Mouse (Mus musculus): ENCODE data around the gene Pik3r5. TPM values are rescaled to one million over a fixed set of nuclear protein-coding genes. Genes with fewer than 3 reads are reported as not detected.

Pik3r5 gene
- total and polyA plus RNA-seq, 3 experiments, result 3.2 to 5.7 TPM; not detected in 1

DNA sequence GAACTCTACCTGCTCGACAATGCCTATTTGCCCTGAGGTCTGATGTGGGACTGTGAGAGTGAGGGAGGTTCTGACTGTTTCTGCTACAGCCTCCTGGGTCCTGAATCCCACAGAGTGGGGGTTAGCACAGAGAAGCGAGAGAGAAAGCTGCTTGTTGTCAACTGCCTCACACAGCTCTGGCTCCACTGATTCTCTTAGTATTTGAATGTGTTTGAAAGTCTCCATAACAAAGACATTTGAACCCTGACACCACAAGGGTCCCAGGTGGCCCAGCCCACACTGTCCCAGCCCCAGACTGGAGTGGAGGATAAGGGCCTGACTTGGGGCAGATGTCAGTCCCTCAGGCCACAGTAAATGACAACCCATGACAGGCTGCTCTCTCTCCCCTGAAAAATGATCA is 57.3 kb downstream of the Pik3r5 start:
- Histone ChIP-seq H3K9ac (ENCODE audit: control insufficient read depth, low read depth, low read length, poor library complexity, severe bottlenecking) (no peak overlapping the region), H3K4me3 (ENCODE audit: control insufficient read depth in 1 of 2, insufficient read depth in 1 of 2, low read depth in 2 of 2, low read length in 2 of 2) (no peak overlapping the region), H3K36me3 (ENCODE audit: control insufficient read depth in 1 of 2, insufficient read depth in 2 of 2, low read length in 2 of 2) (peaks cover 0 to 7% of the 10 kb centered on the region in 2 experiments; a peak in 2 of 4 replicates), H3K27ac (ENCODE audit: control insufficient read depth, low read depth, low read length) (no peak overlapping the region), H3K9me3 (replicated peaks; ENCODE audit: insufficient read depth, low read length) (no peaks in the 10 kb centered on the region), H3K79me2 (ENCODE audit: control insufficient read depth, insufficient read depth, low read length, poor library complexity) (no peaks in the 10 kb centered on the region), H3K27me3 (ENCODE audit: control insufficient read depth in 1 of 2, insufficient read depth in 2 of 2, low read length in 2 of 2) (no peaks in the 10 kb centered on the region), H3K4me1 (ENCODE audit: control insufficient read depth in 1 of 2, insufficient read depth in 2 of 2, low read length in 2 of 2) (peaks cover 5 to 14% of the 10 kb centered on the region in 2 experiments; a peak in 3 of 4 replicates)
- TF ChIP-seq SMC3 (IDR thresholded peaks at IDR 0.05; ENCODE audit: low read depth, low read length) (no peak), MAZ (IDR thresholded peaks at IDR 0.05; ENCODE audit: low read depth, low read length) (no peak), RAD21 (IDR thresholded peaks at IDR 0.05; ENCODE audit: low read depth, low read length) (no peak), EP300 (IDR thresholded peaks at IDR 0.05; ENCODE audit: low read depth in 1 of 2, low read length in 2 of 2) (no peak), USF1 (IDR thresholded peaks at IDR 0.05; ENCODE audit: low read depth, low read length) (no peak), NRF1 (IDR thresholded peaks at IDR 0.05; ENCODE audit: insufficient read depth, low read depth, low read length, poor library complexity, severe bottlenecking) (no peak), ZMIZ1 (IDR thresholded peaks at IDR 0.05; ENCODE audit: low read depth, low read length) (no peak), BHLHE40 (IDR thresholded peaks at IDR 0.05; ENCODE audit: borderline replicate concordance, low read depth, low read length) (no peak), POLR2AphosphoS2 (IDR thresholded peaks at IDR 0.05; ENCODE audit: low read length) (no peak), GATA1 (IDR thresholded peaks at IDR 0.05; ENCODE audit: low read depth, low read length) (no peak), TCF12 (IDR thresholded peaks at IDR 0.05; ENCODE audit: low read depth, low read length) (no peak), POLR2A (IDR thresholded peaks at IDR 0.05; ENCODE audit: control insufficient read depth in 1 of 2, insufficient read depth in 1 of 2, low read depth in 1 of 2, low read length in 2 of 2, poor library complexity in 1 of 2) (no peak), MYC (IDR thresholded peaks at IDR 0.05; ENCODE audit: low read depth, low read length) (no peak), MYB (IDR thresholded peaks at IDR 0.05; ENCODE audit: low read depth, low read length) (no peak), CTCF (IDR thresholded peaks at IDR 0.05 in 2 of 3, conservative IDR thresholded peaks at IDR 0.05 in 1 of 3; ENCODE audit: control insufficient read depth in 1 of 3, insufficient read depth in 1 of 3, low read depth in 2 of 3, low read length in 3 of 3, poor library complexity in 1 of 3, severe bottlenecking in 1 of 3) (no peak), ELF1 (IDR thresholded peaks at IDR 0.05; ENCODE audit: low read depth, low read length) (no peak), MAX (IDR thresholded peaks at IDR 0.05; ENCODE audit: low read length) (no peak)
- no peak for DNase-seq (ENCODE audit: low read depth, low spot score)

DNA sequence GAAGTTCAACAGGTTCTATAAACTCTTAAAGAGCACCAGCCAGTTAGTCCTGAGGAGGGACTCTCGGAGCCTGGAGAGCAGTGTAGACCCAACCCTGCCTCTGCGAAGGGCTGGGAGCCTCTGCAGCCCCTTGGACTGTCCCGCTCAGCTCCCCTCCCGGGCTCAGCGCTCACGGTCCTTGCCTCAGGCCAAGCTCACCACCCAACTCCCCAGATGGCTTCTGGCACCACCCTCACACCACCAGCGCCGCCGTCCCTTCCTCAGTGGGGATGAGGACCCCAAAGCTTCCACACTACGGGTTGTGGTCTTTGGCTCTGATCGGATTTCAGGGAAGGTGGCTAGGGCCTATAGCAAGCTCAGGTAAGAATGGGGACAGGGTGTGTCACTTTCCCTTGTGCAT is 60.7 kb downstream of the Pik3r5 start:
- Histone ChIP-seq H3K79me2 (ENCODE audit: control insufficient read depth, insufficient read depth, low read length, poor library complexity) (no peaks in the 10 kb centered on the region), H3K4me3 (ENCODE audit: control insufficient read depth in 1 of 2, insufficient read depth in 1 of 2, low read depth in 2 of 2, low read length in 2 of 2) (no peak overlapping the region), H3K36me3 (ENCODE audit: control insufficient read depth in 1 of 2, insufficient read depth in 2 of 2, low read length in 2 of 2) (peaks cover 0 to 4% of the 10 kb centered on the region in 2 experiments; a peak in 2 of 4 replicates), H3K27ac (ENCODE audit: control insufficient read depth, low read depth, low read length) (no peak overlapping the region), H3K9me3 (replicated peaks; ENCODE audit: insufficient read depth, low read length) (no peaks in the 10 kb centered on the region), H3K27me3 (ENCODE audit: control insufficient read depth in 1 of 2, insufficient read depth in 2 of 2, low read length in 2 of 2) (no peaks in the 10 kb centered on the region), H3K9ac (ENCODE audit: control insufficient read depth, low read depth, low read length, poor library complexity, severe bottlenecking) (no peak overlapping the region), H3K4me1 (ENCODE audit: control insufficient read depth in 1 of 2, insufficient read depth in 2 of 2, low read length in 2 of 2) (peaks cover 5 to 13% of the 10 kb centered on the region in 2 experiments; a peak in 3 of 4 replicates)
- DNase-seq (ENCODE audit: low read depth, low spot score), result no peak
- TF ChIP-seq BHLHE40 (IDR thresholded peaks at IDR 0.05; ENCODE audit: borderline replicate concordance, low read depth, low read length) (no peak), NELFE (IDR thresholded peaks at IDR 0.05; ENCODE audit: low read depth, low read length) (no peak), CHD1 (IDR thresholded peaks at IDR 0.05; ENCODE audit: low read depth, low read length) (no peak), E2F4 (IDR thresholded peaks at IDR 0.05; ENCODE audit: borderline replicate concordance, low read depth, low read length) (no peak), GABPA (IDR thresholded peaks at IDR 0.05; ENCODE audit: low read depth, low read length) (no peak)
